Mouse (Mus musculus): ENCODE data around the gene Dynlt1b.
"Not testable (repeated sequence)": the region's sequence is repeated elsewhere in the genome, so short reads cannot be mapped to it uniquely, and the experiment has no call there.

Dynlt1b gene

GRCm38 (mm10) chr17:6429945-6430344 lies at the start of gene Dynlt1b:
Dynlt1b (plus strand) TSS chr17:6430112.
- DNase-seq (ENCODE audit: low spot score in 2 of 2), result peak; percentile 100

DNA sequence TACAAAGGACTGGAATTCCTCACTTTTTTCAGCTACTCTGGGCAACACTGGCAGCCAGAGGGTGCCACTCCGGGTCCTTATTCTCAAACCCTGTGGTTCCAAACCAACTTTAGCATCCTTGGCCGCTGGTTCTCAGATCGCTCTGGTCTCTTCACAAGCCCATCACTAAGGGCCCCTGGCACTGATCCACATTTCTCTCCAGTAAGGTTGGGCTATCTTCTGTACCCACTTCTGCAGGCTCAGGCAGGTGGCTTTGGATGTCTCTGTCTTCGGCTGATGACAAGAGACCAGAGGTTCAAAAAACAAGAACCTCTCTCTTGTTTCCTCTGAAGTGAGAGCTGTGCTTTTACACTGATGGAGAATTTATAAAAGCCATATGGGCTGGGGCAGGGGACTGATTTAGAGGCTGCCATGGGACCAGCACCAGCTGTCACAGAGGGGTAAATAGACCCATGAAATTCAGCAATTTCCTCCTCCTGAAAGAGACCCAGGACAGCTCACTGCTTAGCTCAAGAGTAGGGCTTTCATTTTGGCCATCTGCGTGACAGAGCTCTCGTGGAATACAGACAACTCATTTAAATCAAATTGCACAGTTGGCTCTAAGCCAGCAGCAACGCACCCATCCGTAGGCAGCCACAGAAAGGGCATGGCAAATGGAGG lies 49.6 kb upstream of the Dynlt1b start:
- DNase-seq (ENCODE audit: low spot score in 2 of 2), result not testable (repeated sequence)

GRCm38 (mm10) chr17:6381071-6381682 lies 48.7 kb upstream of the Dynlt1b start:
- not testable (repeated sequence) for DNase-seq (ENCODE audit: low spot score in 2 of 2)

DNA sequence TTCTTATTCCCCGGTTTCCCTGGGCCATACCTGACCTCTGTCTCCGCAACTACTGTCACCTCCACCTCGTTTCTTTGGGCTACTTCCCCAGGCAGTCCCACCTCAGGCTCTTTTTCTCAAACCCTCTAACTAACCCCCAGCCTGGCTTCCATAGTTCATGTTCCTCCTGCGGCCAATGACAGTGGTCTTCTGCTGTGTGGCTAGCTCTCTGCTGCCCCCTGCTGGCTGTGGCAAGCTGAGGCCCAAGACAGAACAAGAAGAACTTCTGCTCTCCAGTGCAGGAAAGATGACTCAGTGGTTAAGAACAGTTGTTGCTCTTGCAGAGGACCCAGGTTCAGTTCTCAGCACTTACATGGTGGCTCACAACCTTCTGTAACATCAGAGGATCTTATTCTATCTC lies 43.0 kb upstream of the Dynlt1b start:
- not testable (repeated sequence) for DNase-seq (ENCODE audit: low spot score in 2 of 2)

- DNase-seq (ENCODE audit: low spot score in 2 of 2), result not testable (repeated sequence)
These were observed 42.5 kb upstream of the Dynlt1b start for GRCm38 (mm10) chr17:6387380-6387911.

GRCm38 (mm10) chr17:6389463-6389862 lies 40.4 kb upstream of the Dynlt1b start:
- DNase-seq (ENCODE audit: low spot score in 2 of 2), result not testable (repeated sequence)

GRCm38 (mm10) chr17:6390731-6391130 lies 39.2 kb upstream of the Dynlt1b start:
- DNase-seq (ENCODE audit: low spot score in 2 of 2), result not testable (repeated sequence)

- DNase-seq (ENCODE audit: low spot score in 2 of 2), result peak in 1 of 2 experiments; percentile 5
These were observed 38.2 kb upstream of the Dynlt1b start for GRCm38 (mm10) chr17:6391736-6392135.

DNA sequence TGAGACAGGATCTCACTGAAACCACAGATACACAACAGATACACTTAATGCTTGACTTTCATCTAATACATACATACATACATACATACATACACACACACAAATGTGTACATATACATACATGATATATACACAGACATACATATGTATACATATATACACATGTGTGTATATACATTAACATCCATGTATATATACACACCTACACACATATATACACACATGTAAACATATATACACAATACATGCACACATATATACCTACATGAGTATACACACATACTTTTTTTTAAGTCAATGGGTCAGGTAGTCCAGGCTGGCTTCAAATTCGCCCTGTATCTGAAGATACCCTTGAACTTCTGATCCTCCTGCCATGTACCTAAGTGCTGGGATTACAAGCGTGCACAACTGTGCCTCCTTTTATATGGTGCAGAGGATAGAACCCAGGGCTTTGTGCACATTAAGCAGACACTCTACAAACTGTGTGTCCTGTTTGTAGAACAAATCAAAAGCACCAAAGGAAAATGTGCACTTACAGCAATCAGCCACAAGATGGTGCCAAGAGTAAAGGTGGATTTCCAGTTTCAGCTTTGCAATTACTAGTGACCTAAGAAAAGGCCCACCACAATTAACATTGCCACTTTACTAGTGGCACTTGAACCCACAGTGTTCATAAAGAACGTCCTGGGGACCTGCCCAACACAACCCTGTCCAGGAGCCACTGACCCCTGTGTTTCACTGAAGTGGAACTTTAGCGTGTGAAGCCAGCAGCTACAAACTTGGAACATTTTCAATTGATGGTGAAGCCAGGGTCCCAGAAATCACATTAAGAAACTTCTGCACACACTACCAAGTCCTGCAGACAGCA lies 37.2 kb upstream of the Dynlt1b start:
- DNase-seq (ENCODE audit: low spot score in 2 of 2), result not testable (repeated sequence)

DNA sequence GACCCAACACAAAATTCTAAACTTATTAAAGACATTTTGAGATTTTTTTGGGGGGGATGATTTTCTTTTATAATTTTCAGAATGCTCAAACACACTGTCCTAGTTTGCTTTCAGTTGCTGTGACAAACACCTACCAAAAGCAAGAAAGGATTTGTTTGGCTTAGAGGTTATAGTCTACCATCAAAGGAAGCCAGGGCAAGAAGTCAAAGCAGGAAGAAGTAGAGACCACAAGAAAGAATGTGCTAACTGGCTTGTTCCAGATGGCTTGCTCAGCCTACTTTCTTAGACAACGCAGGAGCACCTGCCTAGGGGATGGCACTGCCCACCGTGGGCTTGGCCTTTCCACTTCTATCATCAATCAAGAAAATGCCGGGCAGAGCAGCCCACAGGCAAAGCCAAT lies 31.8 kb upstream of the Dynlt1b start:
- not testable (repeated sequence) for DNase-seq (ENCODE audit: low spot score in 2 of 2)

DNA sequence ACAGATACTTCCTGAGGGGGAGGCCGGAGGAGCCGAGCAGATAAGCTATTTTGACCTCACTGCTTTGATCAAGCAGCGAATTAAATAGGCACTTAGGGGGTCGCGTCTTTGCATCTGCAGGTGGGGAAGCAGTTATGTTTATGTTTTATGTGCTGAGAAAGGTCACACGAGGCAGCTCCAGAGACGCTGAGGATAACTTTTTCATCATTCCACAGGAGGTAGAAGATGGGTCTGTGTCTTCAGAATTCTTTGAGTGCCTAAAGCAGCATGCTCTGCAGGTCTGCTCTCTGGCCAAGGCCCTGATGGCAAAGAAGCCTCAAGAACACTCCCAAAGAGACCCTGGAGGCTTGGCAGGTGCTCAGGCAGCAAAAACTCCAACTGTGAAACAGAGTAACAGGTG lies 31.1 kb upstream of the Dynlt1b start:
- peak; percentile 5 to 6 for DNase-seq (ENCODE audit: low spot score in 2 of 2)

GRCm38 (mm10) chr17:6399281-6400096 lies 30.4 kb upstream of the Dynlt1b start:
- DNase-seq (ENCODE audit: low spot score in 2 of 2), result peak; percentile 20 to 21

- DNase-seq (ENCODE audit: low spot score in 2 of 2), result not testable (repeated sequence)
These were observed 29.8 kb upstream of the Dynlt1b start for GRCm38 (mm10) chr17:6400097-6400489.

GRCm38 (mm10) chr17:6404493-6404892 lies 25.4 kb upstream of the Dynlt1b start:
- not testable (repeated sequence) for DNase-seq (ENCODE audit: low spot score in 2 of 2)

GRCm38 (mm10) chr17:6406972-6407371 lies 22.9 kb upstream of the Dynlt1b start:
- DNase-seq (ENCODE audit: low spot score in 2 of 2), result not testable (repeated sequence)

DNA sequence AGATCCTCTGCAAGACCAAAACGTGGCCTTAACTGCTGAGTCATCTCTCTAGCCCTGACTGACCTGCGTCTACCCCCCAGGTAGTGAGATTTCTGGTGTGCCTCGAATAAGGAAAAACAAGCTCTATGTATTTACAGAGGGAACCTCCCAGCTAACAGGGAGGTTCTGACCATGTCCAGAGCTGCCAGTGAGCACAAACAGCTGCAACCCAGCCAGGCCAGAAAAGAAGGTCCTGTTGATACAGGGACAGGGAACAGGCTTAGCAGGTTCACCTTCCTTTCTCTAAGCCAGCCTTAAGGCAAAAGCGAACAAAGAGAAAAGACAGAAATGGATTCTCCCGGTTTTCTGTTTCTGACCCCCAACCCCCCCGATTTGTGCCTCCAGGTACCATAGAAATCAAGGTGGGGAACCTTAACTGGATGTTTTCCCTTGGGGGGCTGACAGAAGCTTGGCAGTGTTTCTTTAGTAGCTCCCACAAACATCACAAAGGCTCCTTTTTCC lies 19.1 kb upstream of the Dynlt1b start:
- not testable (repeated sequence) for DNase-seq (ENCODE audit: low spot score in 2 of 2)

DNA sequence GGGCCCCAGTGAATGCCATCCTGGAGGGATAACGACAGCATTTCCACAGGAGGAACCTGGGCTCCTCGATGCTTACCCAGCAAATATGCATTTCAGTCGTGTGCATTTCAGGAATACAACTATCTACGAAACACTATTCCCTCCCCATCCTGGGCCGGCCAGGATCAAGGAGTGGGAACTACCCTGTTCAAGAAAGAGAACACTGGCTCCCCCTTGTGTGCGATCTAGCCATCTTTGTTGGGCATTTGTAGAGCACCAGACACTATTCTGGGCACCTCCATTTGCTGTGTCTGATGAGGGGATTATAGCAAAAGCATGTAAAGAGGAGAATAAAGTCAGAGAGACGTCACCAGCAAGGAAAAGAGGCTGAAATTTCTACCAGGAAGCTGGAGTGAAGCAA lies 12.8 kb upstream of the Dynlt1b start:
- not testable (repeated sequence) for DNase-seq (ENCODE audit: low spot score in 2 of 2)

GRCm38 (mm10) chr17:6420557-6420956 lies 9.4 kb upstream of the Dynlt1b start:
- not testable (repeated sequence) for DNase-seq (ENCODE audit: low spot score in 2 of 2)

DNA sequence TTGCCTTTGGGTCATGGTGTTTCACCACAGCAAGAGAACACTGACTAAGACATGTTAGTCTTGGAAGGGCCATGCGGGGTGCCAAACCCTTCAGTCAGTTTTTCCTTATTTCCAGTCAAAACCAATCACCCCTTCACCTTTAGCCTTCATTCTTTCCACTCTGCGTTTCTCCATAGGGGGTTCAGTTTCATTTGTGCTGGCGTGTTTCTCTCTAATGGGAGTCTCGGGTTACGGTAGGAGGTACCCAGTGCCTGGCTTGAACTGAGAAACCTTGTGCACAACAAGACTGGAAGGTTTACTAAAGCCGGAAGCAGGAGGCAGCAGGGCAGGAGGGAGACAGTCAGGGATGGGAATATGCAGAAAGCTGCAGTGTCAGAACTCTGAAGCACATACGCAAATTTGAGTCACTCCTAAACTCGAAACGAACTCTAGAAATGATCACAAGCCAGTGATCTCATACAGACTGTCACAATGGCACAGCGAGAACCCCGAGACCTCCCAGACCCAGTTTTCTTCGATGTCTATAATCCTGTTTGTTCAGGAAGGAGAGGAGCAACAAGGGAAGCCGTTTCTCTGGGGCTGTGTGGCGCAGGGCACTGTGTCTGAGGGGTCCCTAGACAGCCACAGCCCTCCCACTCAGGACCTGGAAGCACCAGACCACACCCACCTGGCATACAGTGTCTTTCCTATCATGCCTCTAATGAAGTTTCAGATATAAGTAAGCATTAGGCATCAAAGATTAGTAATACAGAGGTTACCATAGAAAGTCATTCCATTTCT lies 8.2 kb upstream of the Dynlt1b start:
- DNase-seq (ENCODE audit: low spot score in 2 of 2), result not testable (repeated sequence)

DNA sequence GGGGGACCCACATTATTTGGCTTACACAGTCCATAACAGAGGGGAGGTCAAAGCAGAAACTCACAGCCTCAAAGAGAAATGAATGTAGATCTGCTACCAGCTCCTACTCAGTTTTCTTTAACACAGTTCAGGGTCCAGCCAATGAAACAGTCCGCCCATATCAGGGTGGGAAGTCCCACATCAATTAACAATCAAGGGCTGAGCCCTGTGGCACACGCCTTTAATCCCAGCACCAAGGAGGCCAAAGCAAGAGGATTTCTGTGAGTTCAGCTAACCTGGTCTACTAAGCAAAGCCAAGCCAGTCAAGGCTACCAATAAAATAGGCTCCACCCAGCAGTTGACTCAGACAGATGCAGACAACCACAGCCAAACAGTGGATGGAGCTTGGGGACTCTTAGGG lies 7.5 kb upstream of the Dynlt1b start:
- DNase-seq (ENCODE audit: low spot score in 2 of 2), result not testable (repeated sequence)
